Mouse (Mus musculus) G1E (cell line): ENCODE results near the gene Rccd1. TPM values are rescaled to one million over a fixed set of nuclear protein-coding genes. Genes with fewer than 3 reads are reported as not detected.

Source experiments
- ATAC-seq: 2 replicates; pipeline ENCODE4 v1.8.0; 2016; ENCODE audit warnings: mild to moderate bottlenecking; ENCODE audit not compliant: insufficient number of reproducible peaks, poor library complexity, low FRiP score, severe bottlenecking; ENCODE audit errors: extremely low read depth
- DNase-seq: peaks from one replicate; pipeline ENCODE4 v3.0.0; 2012; ENCODE audit warnings: low spot score
- H3K27me3 ChIP-seq: 2 replicates; pipeline ENCODE4 v1.6.1; 2012; ENCODE audit warnings: mild to moderate bottlenecking, low read length, inconsistent platforms; ENCODE audit not compliant: insufficient read depth
- H3K36me3 ChIP-seq: replicated peaks from 2 replicates; pipeline ENCODE3; 2012; ENCODE audit warnings: mild to moderate bottlenecking, inconsistent platforms
- H3K4me1 ChIP-seq: 2 replicates; pipeline ENCODE4 v1.6.1; 2012; ENCODE audit warnings: low read depth, low read length, inconsistent platforms, mixed read lengths; ENCODE audit not compliant: insufficient read depth
- H3K4me3 ChIP-seq: 2 replicates; pipeline ENCODE4 v1.5.1; 2012; ENCODE audit warnings: low read depth, mild to moderate bottlenecking, inconsistent platforms, low read length, moderate library complexity, mixed read lengths
- H3K9me3 ChIP-seq: replicated peaks from 2 replicates; pipeline ENCODE4 v1.6.1; 2012; ENCODE audit warnings: inconsistent platforms
- CTCF ChIP-seq: IDR thresholded peaks from 2 replicates; pipeline ENCODE4 v1.5.1; 2012; ENCODE audit warnings: low read depth, low read length, inconsistent platforms, mixed read lengths
- GATA1 ChIP-seq: IDR thresholded peaks from 2 replicates; pipeline ENCODE4 v1.6.1; 2012; ENCODE audit warnings: borderline replicate concordance, low read length, inconsistent platforms, mixed read lengths
- GATA2 ChIP-seq: IDR thresholded peaks from 2 replicates; pipeline ENCODE4 v1.6.1; 2012; ENCODE audit warnings: low read depth, low read length, inconsistent platforms, borderline replicate concordance
- POLR2AphosphoS5 ChIP-seq: IDR thresholded peaks from 2 replicates; pipeline ENCODE4 v1.6.1; 2012; ENCODE audit warnings: low read depth, low read length, inconsistent platforms; ENCODE audit not compliant: insufficient replicate concordance
- TAL1 ChIP-seq: conservative IDR thresholded peaks from 2 replicates; pipeline ENCODE4 v1.6.1; 2012; ENCODE audit warnings: low read depth, low read length, inconsistent platforms, mixed read lengths
- polyA plus RNA-seq: library from polyadenylated mRNA; stranded (reverse); fragments of >175 nt; gene quantifications from 2 replicates; pipeline ENCODE4 v1.2.3, GENCODE M21; 2012
- total RNA-seq, 2 experiments: library from RNA; stranded (forward) in 1 of 2; stranded (reverse) in 1 of 2; fragments of 200-1000 nt in 1 of 2; fragments of >200 nt in 1 of 2; fragmentation: Nextera tagmentation in 1 of 2; gene quantifications; 2 replicates each; pipeline ENCODE4 v1.2.3; 2014 to 2017

Gene Rccd1
- total and polyA plus RNA-seq, 3 experiments = 14.3 to 27.8 (median 25.8) TPM

- Histone ChIP-seq H3K9me3 (no peaks in the 10 kb centered on the region), H3K36me3 (peaks cover 67% of the 10 kb centered on the region), H3K27me3 (no peaks in the 10 kb centered on the region), H3K4me1 (peaks cover 45% of the 10 kb centered on the region), H3K4me3 (no peak overlapping the region)
- DNase-seq (no peak), ATAC-seq (no peak)
- no peak for TF ChIP-seq GATA1
- no peak for TF ChIP-seq POLR2AphosphoS5
- no peak for TF ChIP-seq TAL1
- no peak for TF ChIP-seq CTCF
- TF ChIP-seq GATA2 = no peak
These were observed 23.7 kb upstream of the Rccd1 start for GRCm38 (mm10) chr7:80347670-80348586.

DNA sequence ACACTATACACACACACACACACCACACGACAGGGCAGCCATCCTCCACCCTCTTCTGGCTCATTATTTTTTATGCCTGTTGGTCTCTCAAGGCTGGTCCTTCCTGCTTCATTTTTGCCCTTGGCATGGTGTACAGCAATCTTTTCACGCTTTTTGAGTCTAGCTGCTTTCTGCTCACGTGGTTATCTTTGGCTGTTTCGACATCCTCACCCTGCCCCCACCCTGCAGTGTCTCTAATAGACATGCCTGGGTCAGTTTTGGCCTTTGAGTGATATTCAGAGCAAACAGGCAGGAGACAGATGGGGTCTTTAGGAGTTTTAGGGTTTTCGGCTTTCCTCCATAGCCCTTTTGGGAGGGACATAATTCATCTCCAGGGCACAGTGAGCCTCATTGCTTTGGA lies 22.6 kb upstream of the Rccd1 start:
- DNase-seq (no peak), ATAC-seq (no peak)
- TF ChIP-seq POLR2AphosphoS5 (no peak), TAL1 (no peak), CTCF (no peak), GATA1 (no peak), GATA2 (no peak)
- Histone ChIP-seq H3K36me3 (peaks cover 56% of the 10 kb centered on the region), H3K9me3 (no peaks in the 10 kb centered on the region), H3K4me1 (peaks cover 55% of the 10 kb centered on the region), H3K27me3 (no peaks in the 10 kb centered on the region), H3K4me3 (no peak overlapping the region)

DNA sequence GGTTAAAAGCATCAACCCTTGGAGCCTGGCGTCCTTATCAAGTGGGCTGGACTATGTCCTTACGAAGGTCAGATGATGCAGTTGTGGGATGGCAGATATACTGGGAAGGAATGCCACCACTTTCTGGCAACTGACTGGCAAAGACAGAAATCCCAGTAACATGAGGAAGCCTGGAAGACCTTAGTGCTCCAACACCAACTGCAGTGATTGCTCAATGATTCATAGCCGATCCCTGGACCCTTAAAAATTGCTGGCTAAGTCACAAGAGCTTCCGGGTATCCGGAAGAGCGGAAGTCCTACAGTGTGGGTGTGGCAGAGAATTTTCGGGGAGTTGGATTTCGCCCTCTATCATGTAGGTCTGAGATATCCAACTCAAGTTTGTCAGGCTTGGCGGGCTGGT lies 21.9 kb upstream of the Rccd1 start:
- Histone ChIP-seq H3K4me1 (peaks cover 56% of the 10 kb centered on the region), H3K27me3 (no peaks in the 10 kb centered on the region), H3K9me3 (no peaks in the 10 kb centered on the region), H3K36me3 (peaks cover 51% of the 10 kb centered on the region), H3K4me3 (no peak overlapping the region)
- no peak for ATAC-seq
- no peak for DNase-seq
- TF ChIP-seq GATA1 = no peak
- no peak for TF ChIP-seq CTCF
- no peak for TF ChIP-seq POLR2AphosphoS5
- no peak for TF ChIP-seq GATA2
- TF ChIP-seq TAL1 = no peak

DNA sequence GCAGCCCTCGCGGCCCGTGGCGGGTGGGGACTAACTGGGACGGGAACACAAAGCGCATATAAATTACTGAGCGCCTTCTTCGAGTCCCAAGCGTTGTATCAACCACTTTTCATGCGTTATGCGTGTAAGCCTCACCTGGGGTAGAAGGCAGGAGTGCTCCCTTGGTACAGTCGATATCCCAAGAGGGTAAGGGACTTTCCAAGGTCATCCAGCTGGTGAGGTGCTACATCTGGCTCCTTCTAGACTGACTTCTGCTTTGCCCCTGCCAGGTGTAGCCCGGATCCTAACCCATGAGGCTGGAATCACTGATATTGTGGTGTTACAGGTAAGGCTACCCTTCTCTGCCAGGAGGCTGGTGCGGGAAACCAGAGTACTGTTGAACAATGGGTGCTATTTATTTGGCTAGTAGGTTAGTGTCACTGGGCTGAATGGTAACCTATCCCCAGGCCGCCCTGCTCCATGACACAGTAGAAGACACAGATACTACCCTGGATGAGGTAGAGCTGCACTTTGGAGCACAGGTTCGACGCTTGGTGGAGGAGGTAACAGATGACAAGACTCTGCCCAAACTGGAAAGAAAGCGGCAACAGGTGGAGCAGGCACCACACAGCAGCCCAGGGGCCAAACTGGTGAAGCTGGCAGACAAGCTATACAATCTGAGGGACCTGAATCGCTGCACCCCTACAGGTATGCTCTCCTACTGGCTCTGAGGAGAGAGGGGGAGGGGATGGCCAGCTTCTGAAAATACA lies 19.2 kb upstream of the Rccd1 start:
- Histone ChIP-seq H3K27me3 (no peaks in the 10 kb centered on the region), H3K4me1 (peaks cover 71% of the 10 kb centered on the region), H3K4me3 (peak overlapping the region; percentile 78), H3K9me3 (no peaks in the 10 kb centered on the region), H3K36me3 (peaks cover 34% of the 10 kb centered on the region)
- ATAC-seq (no peak), DNase-seq (peak; percentile 23)
- no peak for TF ChIP-seq CTCF
- TF ChIP-seq TAL1 = no peak
- no peak for TF ChIP-seq POLR2AphosphoS5
- TF ChIP-seq GATA1 = no peak
- no peak for TF ChIP-seq GATA2

DNA sequence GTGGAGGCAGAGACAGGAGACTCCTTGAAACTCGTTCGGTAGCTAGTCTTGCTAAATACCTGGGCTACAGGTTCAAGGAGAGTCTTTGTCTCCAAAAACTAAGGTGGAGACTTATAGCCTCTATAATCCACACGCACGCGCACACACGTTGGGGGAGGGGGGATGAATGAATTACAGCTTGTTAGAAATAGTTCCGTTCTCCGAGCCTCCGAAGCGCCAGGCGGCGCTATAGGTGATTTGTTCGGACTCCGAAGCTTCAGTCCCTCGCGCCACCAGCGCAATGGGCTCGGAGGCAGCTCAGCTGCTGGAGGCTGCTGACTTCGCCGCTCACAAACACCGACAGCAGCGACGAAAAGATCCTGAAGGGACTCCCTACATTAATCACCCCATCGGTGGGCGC lies 18.6 kb upstream of the Rccd1 start, which contains the start of gene Hddc3:
Gene Hddc3, plus strand, starts transcription at position 247 of the 400 bp plus-strand sequence.
- peak within 1 kb of the TSS; percentile 78 for H3K4me3 ChIP-seq
- H3K4me1 ChIP-seq = peaks cover 70% of the 10 kb centered on the region

DNA sequence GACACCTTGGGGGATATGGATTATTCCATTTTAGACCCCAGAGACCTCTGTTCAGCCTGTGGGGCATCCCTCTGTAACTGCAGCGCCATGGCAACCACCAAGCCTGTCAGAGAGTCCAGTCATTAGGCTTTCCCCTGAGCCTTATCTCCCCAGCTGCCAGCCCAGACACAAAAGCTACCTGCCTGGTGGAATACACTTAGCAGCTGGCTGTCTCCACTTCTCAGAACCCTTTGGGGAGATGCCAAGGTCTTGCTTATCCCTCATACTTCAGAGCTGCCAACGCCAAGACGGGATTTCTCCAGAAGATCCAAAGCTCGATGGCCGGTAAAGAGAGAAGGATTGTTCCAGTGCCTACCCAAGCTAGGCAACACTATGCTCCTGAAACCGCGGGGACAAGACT lies 17.5 kb upstream of the Rccd1 start:
- no peak for DNase-seq
- H3K27me3 ChIP-seq = no peaks in the 10 kb centered on the region
- H3K4me3 ChIP-seq = no peak overlapping the region
- ATAC-seq = no peak
- no peaks in the 10 kb centered on the region for H3K9me3 ChIP-seq
- no peak for TF ChIP-seq CTCF
- no peak for TF ChIP-seq GATA1
- no peak for TF ChIP-seq POLR2AphosphoS5
- no peak for TF ChIP-seq TAL1
- no peak for TF ChIP-seq GATA2
- peaks cover 40% of the 10 kb centered on the region for H3K36me3 ChIP-seq
- H3K4me1 ChIP-seq = peaks cover 63% of the 10 kb centered on the region

More for the DNA sequence above, 18.6 kb upstream of the Rccd1 start, which contains the start of gene Hddc3:
- TF ChIP-seq CTCF (peak; percentile 67; the same call in 1 of the 2 replicates), TAL1 (no peak)
- Histone ChIP-seq H3K9me3 (no peaks in the 10 kb centered on the region), H3K36me3 (peaks cover 34% of the 10 kb centered on the region), H3K27me3 (no peaks in the 10 kb centered on the region)
- DNase-seq (peak; percentile 81), ATAC-seq (peak; percentile 31; the same call in 1 of the 2 replicates)
